Mouse (Mus musculus) embryonic facial prominence, embryonic 10.5 days (tissue): ENCODE measurements around the gene Farp1. TPM values are rescaled to one million over a fixed set of nuclear protein-coding genes. Genes with fewer than 3 reads are reported as not detected.

Experiments
- DNase-seq: peaks from one replicate; pipeline ENCODE4 v3.0.0-alpha.2; 2017; ENCODE audit warnings: low spot score
- H3K27ac ChIP-seq: fragments of 300-500 bp; sonication (generic); replicated peaks from 2 replicates; pipeline ENCODE4 v1.5.1; 2016; ENCODE audit warnings: mild to moderate bottlenecking
- H3K27me3 ChIP-seq: fragments of 300-500 bp; sonication (generic); replicated peaks from 2 replicates; pipeline ENCODE4 v1.6.1; 2016; ENCODE audit warnings: low read depth, mild to moderate bottlenecking; ENCODE audit not compliant: poor library complexity, severe bottlenecking
- H3K36me3 ChIP-seq: fragments of 300-500 bp; sonication (generic); replicated peaks from 2 replicates; pipeline ENCODE4 v1.6.1; 2016; ENCODE audit warnings: mild to moderate bottlenecking, moderate library complexity
- H3K4me1 ChIP-seq: fragments of 300-500 bp; sonication (generic); 2 replicates; pipeline ENCODE4 v1.6.1; 2016
- H3K4me3 ChIP-seq: fragments of 300-500 bp; sonication (generic); 2 replicates; pipeline ENCODE4 v1.5.1; 2016; ENCODE audit warnings: mild to moderate bottlenecking, moderate library complexity
- H3K9me3 ChIP-seq: fragments of 300-500 bp; sonication (generic); 2 replicates; pipeline ENCODE4 v1.6.1; 2016; ENCODE audit warnings: mild to moderate bottlenecking
- WGBS: fragments of 180-500 bp; shearing (Covaris S2); methylation state at CpG from one replicate; pipeline ENCODE4 v1.1.7; 2016; 5-methylcytosine and 5-hydroxymethylcytosine counted together
- polyA plus RNA-seq: library from polyadenylated mRNA; unstranded; fragments of >200 nt; fragmentation: Nextera tagmentation; extraction: Ambion mirVana; gene quantifications from 2 replicates; pipeline ENCODE4 v1.2.1, GENCODE M21; 2016

The Farp1 gene
- polyA plus RNA-seq, 1 experiment from 2014 or later = 41.7 TPM

GRCm38 (mm10) chr14:121324521-121325330, 289.7 kb downstream of the Farp1 start:
- Histone ChIP-seq H3K27ac (no peak overlapping the region), H3K9me3 (no peaks in the 10 kb centered on the region), H3K36me3 (0 out of 2 replicates have a peak, but pooled peaks cover 4% of the 10 kb centered on the region), H3K27me3 (no peaks in the 10 kb centered on the region), H3K4me3 (no peak overlapping the region), H3K4me1 (peaks cover 46% of the 10 kb centered on the region)
- DNase-seq = no peak
- WGBS = 91% methylated on average over 17 of the region's 17 CpGs

GRCm38 (mm10) chr14:121326432-121326831, 291.4 kb downstream of the Farp1 start:
- no peak for DNase-seq
- H3K27me3 ChIP-seq = no peaks in the 10 kb centered on the region
- peaks cover 52% of the 10 kb centered on the region for H3K4me1 ChIP-seq
- H3K9me3 ChIP-seq = no peaks in the 10 kb centered on the region
- H3K4me3 ChIP-seq = no peak overlapping the region
- 93% methylated on average over 2 of the region's 2 CpGs for WGBS
- 0 out of 2 replicates have a peak, but pooled peaks cover 4% of the 10 kb centered on the region for H3K36me3 ChIP-seq
- H3K27ac ChIP-seq = no peak overlapping the region

GRCm38 (mm10) chr14:121328878-121329277, 293.9 kb downstream of the Farp1 start:
- Histone ChIP-seq H3K36me3 (peaks cover 13% of the 10 kb centered on the region), H3K4me3 (no peak overlapping the region)

GRCm38 (mm10) chr14:121329401-121330089, 294.5 kb downstream of the Farp1 start:
- Histone ChIP-seq H3K36me3 (peaks cover 19% of the 10 kb centered on the region), H3K4me3 (no peak overlapping the region), H3K27me3 (no peaks in the 10 kb centered on the region), H3K27ac (no peak overlapping the region), H3K9me3 (no peaks in the 10 kb centered on the region), H3K4me1 (peaks cover 33% of the 10 kb centered on the region)
- 73% methylated on average over 5 of the region's 5 CpGs for WGBS
- no peak for DNase-seq

More at GRCm38 (mm10) chr14:121328878-121329277, 293.9 kb downstream of the Farp1 start:
- DNase-seq = no peak
- Histone ChIP-seq H3K27me3 (no peaks in the 10 kb centered on the region), H3K9me3 (no peaks in the 10 kb centered on the region), H3K4me1 (peaks cover 39% of the 10 kb centered on the region), H3K27ac (no peak overlapping the region)
- 87% methylated on average over 5 of the region's 5 CpGs for WGBS

- H3K27me3 ChIP-seq = no peaks in the 10 kb centered on the region
- H3K27ac ChIP-seq = no peak overlapping the region
- WGBS = 83% methylated on average over 3 of the region's 3 CpGs
- H3K4me3 ChIP-seq = no peak overlapping the region
- DNase-seq = no peak
- H3K36me3 ChIP-seq = peaks cover 24% of the 10 kb centered on the region
- H3K9me3 ChIP-seq = no peaks in the 10 kb centered on the region
- H3K4me1 ChIP-seq = peaks cover 29% of the 10 kb centered on the region
These were observed 295.0 kb downstream of the Farp1 start for GRCm38 (mm10) chr14:121330090-121330408.

Other genes starting within 250 kb of the Farp1 start
- gene Ipo5, start 124.0 kb upstream of the Farp1 start, polyA plus RNA-seq = 129 and 138 TPM in 2 replicates